Mouse (Mus musculus): ENCODE results near the gene Fut11.
A peak's percentile ranks its signal among the peaks of the same experiment; 100 is the strongest.

The Fut11 gene

DNA sequence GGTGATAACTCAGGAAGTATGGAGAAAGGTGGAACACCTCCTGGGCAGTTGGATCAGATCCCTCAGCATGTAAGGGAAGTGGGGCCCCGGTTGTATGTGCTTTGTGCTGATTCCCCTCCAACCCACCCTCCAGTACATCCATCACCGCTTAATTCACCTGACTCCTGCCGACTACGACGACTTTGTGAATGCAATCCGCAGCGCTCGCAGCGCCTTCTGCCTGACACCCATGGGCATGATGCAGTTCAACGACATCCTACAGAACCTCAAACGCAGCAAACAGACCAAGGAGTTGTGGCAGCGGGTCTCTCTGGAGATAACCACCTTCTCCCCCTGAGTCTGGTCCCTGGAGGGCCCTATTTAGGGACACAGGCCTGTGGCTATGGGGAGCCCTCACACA is 28.2 kb downstream of the Fut11 start:
- no peak for DNase-seq

DNA sequence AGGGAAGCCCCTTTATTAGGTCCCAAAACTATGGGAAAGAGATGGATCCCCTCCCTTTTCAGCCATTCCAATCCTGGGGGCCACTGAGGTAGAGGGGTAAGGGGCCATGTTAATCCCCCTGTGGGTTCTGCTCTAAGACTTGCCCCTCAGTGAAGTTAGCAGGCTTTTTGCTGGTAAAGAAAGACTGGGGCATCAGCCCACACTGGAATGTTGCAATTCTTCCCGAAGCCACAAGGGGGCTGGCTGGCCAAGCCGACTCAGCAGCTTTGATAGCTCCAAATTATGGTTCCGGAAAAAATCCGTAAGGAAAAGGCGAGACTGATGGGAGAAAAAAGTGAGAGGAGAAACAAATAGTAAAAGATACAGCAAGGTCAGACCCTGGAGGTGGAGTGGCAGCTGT is 29.3 kb downstream of the Fut11 start:
- DNase-seq: peak; percentile 67

DNA sequence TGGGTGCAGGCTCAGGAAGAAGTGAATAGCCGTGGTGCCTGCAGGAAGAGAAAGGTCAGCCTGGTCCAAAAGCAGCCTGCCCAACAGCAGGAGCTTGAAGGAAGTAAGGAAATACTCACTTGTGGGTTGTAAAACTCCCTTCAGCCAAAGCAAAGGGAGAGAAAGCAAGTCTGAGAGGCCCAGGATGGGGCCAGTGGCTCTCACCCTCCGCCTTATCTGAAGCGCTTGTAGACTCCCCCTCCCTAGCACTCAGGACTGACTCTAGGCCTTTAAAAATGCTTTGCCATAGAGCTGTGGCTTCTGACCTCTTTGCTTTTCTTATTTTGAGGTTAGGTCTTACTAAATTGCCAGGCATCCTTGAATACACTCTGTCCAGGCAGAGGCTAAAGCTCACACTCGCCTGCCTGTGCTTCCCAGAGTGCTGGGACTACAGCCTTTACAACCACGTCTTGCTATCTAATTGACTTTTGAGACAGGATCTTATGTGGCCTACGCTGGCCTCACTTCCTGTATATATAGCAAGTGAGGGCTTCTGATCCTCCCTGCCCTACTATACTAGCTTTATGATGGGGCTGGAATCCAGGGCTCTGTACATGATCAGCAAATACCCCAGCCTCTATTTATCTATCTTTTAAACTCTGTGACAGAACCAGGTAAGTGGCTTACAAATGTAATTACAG is 31.0 kb downstream of the Fut11 start:
- DNase-seq: no peak

DNA sequence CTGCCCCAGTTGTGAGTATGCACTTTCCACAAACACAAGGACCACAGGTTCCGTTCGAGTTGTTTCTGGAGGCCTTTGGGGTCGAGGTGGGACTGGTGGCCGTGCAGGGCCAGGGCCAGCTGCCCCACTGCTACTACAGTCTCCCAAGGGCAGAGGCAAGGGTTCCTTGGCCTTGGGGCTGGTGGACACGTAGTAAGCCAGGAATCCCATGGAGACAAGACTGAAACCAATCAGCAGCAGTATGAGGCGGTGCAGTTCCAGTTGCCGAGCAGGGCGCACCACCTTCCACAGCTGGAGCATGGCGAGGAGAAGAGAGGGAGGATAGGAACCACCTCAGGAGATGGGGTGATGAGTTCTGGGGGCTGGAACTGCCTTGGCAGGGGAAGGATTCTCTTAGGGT is 35.1 kb downstream of the Fut11 start:
- no peak for DNase-seq

DNA sequence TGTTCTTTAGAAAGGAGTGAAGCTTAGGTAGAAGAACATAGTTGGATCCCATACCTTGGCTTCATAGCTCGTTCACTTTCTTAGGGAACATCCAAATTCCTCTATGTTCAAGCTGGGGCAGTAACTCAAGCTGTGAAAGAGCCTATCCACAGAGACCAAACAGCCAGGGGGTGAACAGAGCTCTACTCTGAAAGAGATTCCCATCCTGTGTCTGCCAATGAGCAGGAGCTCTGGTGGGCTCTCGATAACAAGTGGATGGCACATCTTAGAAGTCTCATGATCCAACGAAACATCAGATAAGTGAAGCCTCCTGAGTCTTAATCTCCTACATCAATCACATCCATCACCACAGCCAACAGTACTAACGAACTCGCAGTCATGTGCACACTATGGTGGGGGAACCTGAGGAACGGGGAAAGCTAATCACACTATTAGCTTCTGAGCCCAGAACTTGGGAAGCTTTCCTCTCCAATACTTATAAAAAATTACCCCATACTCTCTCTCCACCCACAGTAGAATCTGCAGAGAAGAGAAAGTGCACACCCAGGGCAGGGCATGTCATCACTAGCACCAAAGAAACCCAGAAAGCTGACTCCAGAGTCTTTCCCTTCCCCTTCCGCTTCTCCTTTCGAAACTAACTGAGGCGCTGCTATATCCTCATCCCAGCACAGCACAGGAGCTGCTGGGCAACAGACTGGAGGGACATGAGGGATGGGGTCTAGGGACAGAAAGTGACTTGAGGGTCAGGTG is 36.3 kb downstream of the Fut11 start:
- DNase-seq: no peak

DNA sequence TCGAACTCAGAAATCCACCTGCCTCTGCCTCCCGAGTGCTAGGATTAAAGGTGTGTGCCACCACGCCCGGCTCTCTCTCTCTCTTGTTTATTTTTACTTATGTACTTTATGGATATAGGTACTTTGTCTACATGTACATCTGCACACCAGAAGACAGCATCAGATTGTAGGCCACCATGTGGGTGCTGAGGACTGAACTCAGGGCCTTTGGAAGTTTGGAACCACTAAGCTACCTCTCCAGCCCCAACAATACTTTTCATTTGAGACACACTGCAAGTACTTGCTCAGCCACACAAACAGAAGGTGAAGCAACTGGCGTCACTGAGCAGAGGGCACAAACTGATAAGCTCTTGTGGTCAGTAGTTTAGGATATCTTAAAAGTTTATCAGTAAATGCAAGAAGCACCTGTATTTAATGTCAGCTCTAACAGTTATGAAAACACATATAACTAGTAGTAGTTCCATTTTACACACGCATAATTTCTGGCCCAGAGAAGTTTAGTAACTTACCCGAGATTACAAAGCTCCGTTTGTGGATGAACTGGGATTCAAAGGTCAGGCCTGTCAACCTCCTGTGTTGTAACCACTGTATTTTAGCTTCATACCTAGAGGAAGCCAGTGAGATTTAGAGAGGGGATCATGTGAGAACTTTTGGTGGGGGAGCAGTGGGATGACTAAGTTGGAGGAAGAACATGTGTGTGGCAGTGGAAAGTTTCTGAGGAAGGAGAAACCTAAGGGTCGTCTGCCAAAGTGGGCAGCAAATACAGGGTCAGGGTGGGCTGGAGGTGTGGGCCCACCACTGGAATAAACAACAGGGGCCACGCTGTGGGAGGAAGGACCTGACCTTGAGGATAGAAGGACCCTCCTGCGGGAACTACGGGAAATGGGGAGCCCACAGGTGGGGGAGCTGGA is 38.5 kb downstream of the Fut11 start:
- no peak for DNase-seq

DNA sequence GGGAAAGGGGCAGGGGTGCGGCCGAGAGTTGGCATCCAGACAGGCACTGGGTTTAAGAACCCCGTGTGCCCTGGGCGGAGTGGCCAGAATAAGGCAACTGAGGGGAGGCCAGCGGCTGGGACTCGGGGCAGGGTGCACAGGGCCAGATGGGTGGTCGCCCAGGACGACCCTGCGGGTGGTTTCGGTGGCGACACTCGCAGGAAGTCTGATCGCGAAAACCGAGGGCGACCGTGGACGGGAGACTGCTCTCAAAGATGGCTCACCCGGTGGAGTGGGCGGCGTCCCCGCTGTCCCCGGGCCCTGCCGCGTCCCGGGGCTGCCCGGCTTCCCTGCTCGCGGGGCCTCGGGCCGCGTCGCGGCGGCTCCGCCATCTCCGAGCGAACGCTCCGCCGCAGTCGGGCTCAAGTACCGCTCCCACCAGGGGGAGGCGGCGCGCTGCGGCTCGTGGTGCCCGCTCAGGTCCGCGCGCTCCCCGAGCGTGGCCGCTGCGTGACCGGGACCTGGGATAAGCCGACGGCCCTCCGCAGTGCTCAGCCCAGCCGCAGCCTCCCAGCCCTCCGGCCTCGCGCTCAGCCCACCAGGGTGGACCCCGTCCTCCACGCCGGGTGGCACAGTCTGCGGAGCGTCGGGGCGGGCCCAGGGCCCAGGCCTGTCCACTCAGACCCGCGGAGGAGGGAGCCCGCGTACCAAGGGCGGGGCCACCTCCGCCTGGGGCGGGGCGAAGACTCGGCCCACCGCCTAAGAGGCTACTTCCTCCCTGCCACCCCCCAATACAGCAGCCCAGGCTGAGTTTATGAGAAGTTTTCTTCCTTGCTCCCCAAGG is 39.4 kb downstream of the Fut11 start, which contains the start of gene Ndst2:
Gene Ndst2 (minus strand): TSS at position 611 of the 823 bp plus-strand sequence.
- DNase-seq: peak; percentile 88

DNA sequence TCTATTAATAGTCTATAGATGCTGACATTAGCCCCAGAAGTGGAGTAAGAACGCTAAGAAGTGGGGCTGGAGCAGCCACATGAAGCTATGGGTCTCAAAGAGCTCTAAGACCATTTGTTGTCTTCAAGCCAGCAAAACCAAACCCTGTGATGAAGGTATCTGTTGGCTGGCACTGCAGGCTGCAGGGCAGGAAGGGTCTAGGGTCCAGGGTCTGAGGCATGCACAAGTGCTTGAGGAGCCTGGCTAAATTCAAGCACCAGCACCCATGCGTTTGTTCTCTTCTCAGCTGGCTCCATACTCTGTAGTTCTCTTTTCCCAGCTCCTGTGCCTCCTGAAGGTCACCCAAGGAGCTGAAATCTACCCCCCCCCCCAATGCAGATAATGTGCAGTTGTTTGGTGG is 40.3 kb downstream of the Fut11 start:
- DNase-seq: no peak

DNA sequence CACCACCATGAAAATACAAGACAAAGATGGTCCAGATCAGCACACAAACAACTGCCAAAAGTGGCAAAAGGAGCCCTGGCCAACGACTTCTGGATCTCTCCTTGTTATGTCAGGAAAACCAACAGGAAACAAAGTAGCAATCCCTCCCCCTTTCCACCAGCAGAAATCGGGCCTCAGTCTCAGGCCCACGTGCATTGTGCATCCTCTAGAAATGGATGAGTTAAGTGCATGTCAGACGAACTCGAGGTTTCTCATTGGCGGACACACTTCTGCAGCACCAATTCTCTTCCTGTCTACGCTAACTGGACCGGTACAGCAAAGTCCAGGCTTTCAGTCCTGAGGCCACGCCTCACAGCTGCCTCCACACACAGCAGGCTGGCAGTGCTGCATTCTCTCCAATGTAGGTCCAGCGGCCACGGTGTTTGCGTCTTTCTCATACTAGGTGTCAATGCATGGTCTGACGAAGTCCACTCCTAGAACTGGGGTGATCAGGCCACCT is 41.2 kb downstream of the Fut11 start:
- DNase-seq: no peak

DNA sequence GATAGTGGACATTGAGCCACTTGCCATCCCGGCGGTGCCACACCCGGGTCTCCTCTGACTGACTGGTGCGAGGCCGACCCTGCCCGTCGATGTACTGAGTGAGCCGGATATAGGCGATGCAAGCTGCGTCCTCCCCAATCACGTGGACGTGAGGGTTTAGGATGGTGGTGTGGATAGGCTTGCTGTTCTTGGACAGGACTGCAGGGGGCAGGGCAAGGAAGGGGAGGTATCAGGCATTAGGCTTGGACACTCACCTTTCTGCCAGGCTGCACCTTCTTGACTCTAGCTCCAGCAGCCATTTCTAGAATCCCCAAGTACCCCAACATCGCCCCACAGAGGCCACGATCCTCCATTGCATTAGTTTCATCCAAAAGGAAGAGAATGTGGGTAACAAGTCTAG is 42.5 kb downstream of the Fut11 start:
- peak; percentile 39 for DNase-seq

DNA sequence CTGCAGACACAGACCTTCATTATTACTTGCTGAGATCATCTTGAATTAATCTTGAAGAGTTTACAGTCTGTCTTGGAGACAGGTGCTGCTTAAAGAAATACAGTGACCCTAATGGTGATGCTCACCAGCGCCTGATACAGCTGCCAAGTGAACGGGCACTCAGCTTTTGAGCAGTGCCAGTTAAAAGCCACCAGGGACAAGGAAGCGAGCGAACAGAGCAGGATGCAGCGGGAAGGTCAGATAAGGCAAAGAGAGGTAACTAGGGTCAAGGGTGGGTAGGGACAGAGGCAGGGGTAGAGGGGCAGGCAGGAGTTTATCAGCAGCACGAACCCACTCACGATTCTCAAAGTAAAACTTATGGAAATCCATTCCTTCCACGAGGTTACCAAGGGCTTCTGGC is 43.7 kb downstream of the Fut11 start:
- DNase-seq: no peak

DNA sequence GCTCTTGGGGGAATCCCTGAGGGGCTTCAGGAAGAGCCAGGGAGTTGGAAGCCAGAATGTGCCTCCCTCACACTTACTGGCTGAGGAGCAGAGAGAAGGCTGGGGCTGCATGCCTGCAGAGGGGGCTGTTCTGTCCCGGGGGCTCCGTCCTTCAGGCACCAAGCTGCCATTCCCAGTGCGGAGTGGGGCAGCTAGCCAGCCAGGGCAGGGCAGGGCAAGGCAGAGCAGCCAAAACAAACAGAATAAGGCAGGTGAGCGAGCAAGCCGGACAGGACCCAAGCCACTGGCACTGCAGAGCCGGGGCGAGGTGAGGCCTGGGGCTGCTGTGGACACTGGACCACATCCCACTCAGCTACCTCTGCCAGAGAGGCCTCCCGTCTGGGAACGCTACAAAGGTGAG is 46.5 kb downstream of the Fut11 start:
- DNase-seq: no peak

DNA sequence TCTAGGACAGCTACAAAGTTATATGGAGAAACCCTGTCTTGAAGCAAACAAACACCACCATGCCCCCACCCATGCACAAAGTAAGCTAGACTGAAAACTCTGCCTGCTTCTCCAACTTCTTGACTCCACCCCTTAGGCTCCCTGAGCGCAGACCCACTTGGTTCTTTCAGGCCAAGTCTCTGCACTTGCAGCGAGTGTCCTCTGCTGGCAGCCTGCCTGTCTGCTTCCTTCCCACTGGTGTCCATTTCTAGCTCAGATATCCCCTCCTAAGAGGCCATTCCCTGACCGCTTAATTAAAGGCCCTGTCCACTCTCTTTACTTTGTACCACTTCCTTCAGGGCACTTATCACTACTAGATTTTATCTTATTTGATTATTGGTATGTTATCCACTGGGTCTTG is 48.8 kb downstream of the Fut11 start:
- DNase-seq: no peak

DNA sequence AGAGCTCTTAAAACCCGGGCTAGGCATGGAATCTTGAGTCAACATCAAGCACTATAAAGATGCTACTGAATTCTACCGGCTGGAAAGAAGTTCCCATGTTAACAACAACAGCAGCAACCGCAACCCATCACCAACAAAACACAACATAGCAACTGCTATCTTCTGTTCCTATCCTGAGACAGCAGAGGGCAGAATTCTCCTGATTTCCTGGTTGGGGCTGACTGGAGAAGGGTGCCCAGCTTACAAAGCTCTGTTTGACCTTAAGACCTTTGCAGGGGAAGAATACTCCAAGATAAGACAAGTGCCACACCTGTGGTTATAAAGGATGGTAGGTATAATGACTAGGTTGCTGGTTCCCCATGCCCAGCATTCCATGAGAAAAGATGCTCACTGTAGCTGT is 52.2 kb downstream of the Fut11 start:
- no peak for DNase-seq

DNA sequence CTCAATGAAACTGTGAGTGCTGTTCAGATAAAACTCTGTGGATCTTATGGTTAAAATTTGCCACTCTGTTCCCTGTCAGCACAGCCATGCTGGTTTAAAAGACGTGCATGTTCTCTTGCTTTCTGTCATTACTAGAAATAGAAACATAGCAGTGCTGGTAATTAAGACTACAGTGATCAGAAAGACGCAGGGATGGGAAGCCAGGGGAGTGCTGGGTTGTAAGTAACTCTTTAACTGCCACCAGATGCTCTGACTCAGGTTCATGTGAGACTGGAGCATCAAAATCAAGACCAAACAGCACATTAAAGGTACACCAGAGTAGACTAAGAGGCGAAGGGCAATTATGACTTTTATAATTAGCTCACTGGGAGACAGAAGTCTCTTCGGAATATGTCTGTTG is 53.6 kb downstream of the Fut11 start:
- no peak for DNase-seq

DNA sequence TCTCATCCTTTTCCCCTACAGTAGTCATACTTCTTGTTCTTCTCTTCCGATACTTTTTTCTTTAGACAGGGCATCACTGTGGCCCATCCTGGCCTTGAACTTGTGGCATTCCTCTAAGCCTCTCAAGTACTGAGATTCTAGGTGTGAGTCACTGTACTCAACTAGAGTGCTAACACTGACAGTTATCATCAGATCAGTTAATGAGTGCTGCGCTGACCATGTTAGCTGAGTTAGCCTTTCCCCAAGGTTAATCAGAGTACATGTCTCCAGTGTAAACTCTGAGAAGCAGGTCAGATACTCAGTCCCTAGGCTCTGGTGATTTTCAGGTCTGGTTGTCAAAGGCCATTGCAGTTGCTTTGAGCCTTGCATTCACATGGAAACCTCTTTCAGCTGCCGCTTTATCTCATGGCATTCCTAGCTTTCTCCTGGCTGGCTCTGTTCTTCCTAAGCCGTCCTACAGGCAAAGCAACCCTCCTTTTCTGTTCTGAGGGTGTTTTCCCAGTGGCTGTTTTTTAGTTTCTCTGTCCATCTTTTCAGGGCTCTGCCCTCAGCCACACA is 54.8 kb downstream of the Fut11 start:
- DNase-seq: no peak

DNA sequence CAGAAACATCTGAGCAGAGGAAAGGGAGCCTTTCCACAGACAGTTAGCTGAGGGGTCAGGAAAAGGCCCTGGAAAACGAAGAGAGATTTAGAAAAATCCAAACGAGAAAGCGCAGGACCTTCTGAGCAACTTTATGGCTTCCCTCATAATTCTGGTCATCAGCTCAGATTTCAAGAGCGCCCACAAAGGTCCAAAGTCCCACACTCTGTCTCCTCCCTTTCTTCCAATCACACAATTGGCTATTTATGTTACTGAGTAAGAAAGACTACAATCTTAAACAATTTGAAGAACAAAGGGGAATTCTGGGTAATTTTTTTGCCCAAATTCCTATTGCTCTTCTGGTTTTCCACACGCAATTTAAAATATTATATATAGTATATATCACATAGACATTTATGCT is 55.7 kb downstream of the Fut11 start:
- DNase-seq: no peak
